Mouse (Mus musculus) liver, embryonic 16.5 days (tissue): ENCODE results near the gene Luc7l. TPM values are rescaled to one million over a fixed set of nuclear protein-coding genes. Genes with fewer than 3 reads are reported as not detected.
A peak's percentile ranks its signal among the peaks of the same experiment; 100 is the strongest.

Source experiments
- ATAC-seq: fragments of 200-750 bp; cut with Nextera tagmentation; 2 replicates; pipeline ENCODE4 v1.8.0; 2017; ENCODE audit warnings: low read depth, mild to moderate bottlenecking, moderate number of reproducible peaks, moderate library complexity
- H3K27ac ChIP-seq: fragments of 300-500 bp; sonication (generic); 2 replicates; pipeline ENCODE4 v1.5.1; 2014; ENCODE audit warnings: mild to moderate bottlenecking, low read length
- H3K27me3 ChIP-seq: fragments of 300-500 bp; sonication (generic); 2 replicates; pipeline ENCODE4 v1.6.1; 2014; ENCODE audit warnings: low read depth, low read length, mixed read lengths; ENCODE audit not compliant: control insufficient read depth, insufficient read depth
- H3K36me3 ChIP-seq: fragments of 300-500 bp; sonication (generic); 2 replicates; pipeline ENCODE4 v1.6.1; 2014; ENCODE audit warnings: mild to moderate bottlenecking; ENCODE audit not compliant: control insufficient read depth, insufficient read depth
- H3K4me1 ChIP-seq: fragments of 300-500 bp; sonication (generic); 2 replicates; pipeline ENCODE4 v1.6.1; 2014; ENCODE audit warnings: low read depth, low read length, mixed read lengths; ENCODE audit not compliant: control insufficient read depth
- H3K4me2 ChIP-seq: fragments of 300-500 bp; sonication (generic); 2 replicates; pipeline ENCODE4 v1.6.1; 2014; ENCODE audit warnings: low read depth, low read length, mixed read lengths
- H3K4me3 ChIP-seq: fragments of 300-500 bp; sonication (generic); 2 replicates; pipeline ENCODE4 v1.5.1; 2014; ENCODE audit warnings: low read depth, mild to moderate bottlenecking, low read length
- H3K9ac ChIP-seq: fragments of 300-500 bp; sonication (generic); 2 replicates; pipeline ENCODE4 v1.6.1; 2014; ENCODE audit warnings: low read depth, low read length
- H3K9me3 ChIP-seq: fragments of 300-500 bp; sonication (generic); replicated peaks from 2 replicates; pipeline ENCODE4 v1.6.1; 2016; ENCODE audit warnings: low read length; ENCODE audit not compliant: control insufficient read depth
- WGBS: fragments of 180-500 bp; shearing (Covaris S2); extraction: QIAGEN DNeasy Blood & Tissue Kit; methylation state at CpG from one replicate; pipeline ENCODE4 v1.1.7; 2014; ENCODE audit not compliant: insufficient replicate concordance; 5-methylcytosine and 5-hydroxymethylcytosine counted together
- polyA plus RNA-seq: library from polyadenylated mRNA; unstranded; fragments of >200 nt; fragmentation: Nextera tagmentation; extraction: Ambion mirVana; gene quantifications from 2 replicates; pipeline ENCODE4 v1.2.1, GENCODE M21; 2015

Luc7l gene
- polyA plus RNA-seq, 1 experiment from 2014 or later: 25.4 TPM

- no peaks in the 10 kb centered on the region for H3K36me3 ChIP-seq
- no peaks in the 10 kb centered on the region for H3K4me1 ChIP-seq
- no peaks in the 10 kb centered on the region for H3K9me3 ChIP-seq
- ATAC-seq: no peak
- no peak overlapping the region for H3K4me3 ChIP-seq
- no peak overlapping the region for H3K9ac ChIP-seq
- 40% methylated on average over 5 of the region's 5 CpGs for WGBS
- no peak overlapping the region for H3K4me2 ChIP-seq
- no peak overlapping the region for H3K27ac ChIP-seq
- no peaks in the 10 kb centered on the region for H3K27me3 ChIP-seq
These were observed 22.9 kb upstream of the Luc7l start for GRCm38 (mm10) chr17:26229776-26230175.

DNA sequence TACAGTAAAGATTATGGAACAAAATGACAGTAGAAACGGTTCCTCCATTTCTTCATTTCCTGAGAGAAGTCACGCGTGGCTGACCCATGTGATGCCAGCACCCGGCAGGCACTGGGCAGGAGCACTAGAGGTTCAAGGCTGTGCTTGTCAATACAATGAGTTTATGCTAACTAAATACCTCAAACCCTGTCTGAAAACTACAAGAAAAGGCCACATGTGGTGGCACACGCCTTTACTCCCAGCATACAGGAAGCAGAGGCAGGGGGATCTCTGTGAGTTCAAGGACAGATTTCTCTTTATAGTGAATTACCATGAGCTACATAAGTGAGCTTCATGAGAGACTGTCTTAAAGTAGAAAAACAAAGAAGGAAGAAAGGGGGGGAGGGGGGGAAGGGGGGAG lies 21.5 kb upstream of the Luc7l start:
- no peak for ATAC-seq
- WGBS: 60% methylated on average over 5 of the region's 5 CpGs
- H3K9ac ChIP-seq: no peak overlapping the region
- no peaks in the 10 kb centered on the region; the same call in 1 of the 2 replicates for H3K4me1 ChIP-seq
- 0 out of 2 replicates have a peak overlapping the region, but pooled peaks have one; percentile 17 for H3K27ac ChIP-seq
- H3K9me3 ChIP-seq: no peaks in the 10 kb centered on the region
- H3K4me3 ChIP-seq: no peak overlapping the region
- no peak overlapping the region for H3K4me2 ChIP-seq
- no peaks in the 10 kb centered on the region for H3K27me3 ChIP-seq
- H3K36me3 ChIP-seq: no peaks in the 10 kb centered on the region

DNA sequence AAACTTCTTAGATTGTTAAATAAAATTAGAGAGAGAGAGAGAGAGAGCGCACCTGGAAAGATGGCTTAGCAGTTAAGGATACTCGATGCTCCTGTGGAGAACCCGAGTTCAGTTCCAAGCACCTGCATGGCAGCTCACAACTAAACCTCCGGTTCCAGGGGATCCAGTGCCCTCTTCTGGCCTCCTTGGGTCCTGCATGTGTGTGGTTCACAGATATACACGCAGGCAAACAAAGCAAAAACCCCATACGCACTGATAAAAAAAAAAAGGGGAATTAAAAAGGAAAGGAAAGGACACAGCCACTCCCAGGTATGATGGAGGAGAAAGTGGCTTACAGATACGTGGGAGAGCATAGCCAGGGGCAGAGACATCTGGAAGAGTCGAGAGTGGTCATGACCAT lies 19.8 kb upstream of the Luc7l start:
- Histone ChIP-seq H3K4me1 (peaks cover 7% of the 10 kb centered on the region), H3K9ac (no peak overlapping the region), H3K4me3 (no peak overlapping the region), H3K27ac (no peak overlapping the region), H3K4me2 (no peak overlapping the region), H3K9me3 (no peaks in the 10 kb centered on the region), H3K27me3 (no peaks in the 10 kb centered on the region), H3K36me3 (no peaks in the 10 kb centered on the region)
- WGBS: 65% methylated on average over 8 of the region's 8 CpGs
- no peak for ATAC-seq

DNA sequence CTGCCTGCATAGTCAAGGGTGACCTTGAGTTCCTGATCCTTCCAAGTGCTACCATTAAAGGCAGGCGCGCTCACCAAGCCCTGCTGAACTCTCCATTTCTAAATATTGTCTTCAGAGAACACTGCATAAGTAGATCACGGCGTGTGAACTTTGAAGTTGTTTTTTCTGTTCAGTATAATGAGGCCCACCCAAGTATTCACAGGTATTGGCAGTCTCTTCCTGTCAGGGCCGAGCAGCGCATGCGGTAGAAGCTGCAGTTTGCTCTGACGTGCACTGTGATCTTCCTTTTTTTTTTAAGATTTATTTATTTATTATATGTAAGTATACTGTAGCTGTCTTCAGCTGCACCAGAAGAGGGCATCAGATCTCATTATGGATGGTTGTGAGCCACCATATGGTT lies 18.3 kb upstream of the Luc7l start:
- ATAC-seq: no peak
- H3K27ac ChIP-seq: no peak overlapping the region
- peaks cover 8% of the 10 kb centered on the region for H3K4me1 ChIP-seq
- no peak overlapping the region for H3K9ac ChIP-seq
- WGBS: 75% methylated on average over 8 of the region's 8 CpGs
- H3K4me3 ChIP-seq: no peak overlapping the region
- H3K27me3 ChIP-seq: no peaks in the 10 kb centered on the region
- H3K4me2 ChIP-seq: no peak overlapping the region
- H3K9me3 ChIP-seq: no peaks in the 10 kb centered on the region
- H3K36me3 ChIP-seq: no peaks in the 10 kb centered on the region

GRCm38 (mm10) chr17:26235077-26235815 lies 17.4 kb upstream of the Luc7l start:
- Histone ChIP-seq H3K9me3 (no peaks in the 10 kb centered on the region), H3K27me3 (no peaks in the 10 kb centered on the region), H3K4me2 (no peak overlapping the region), H3K27ac (no peak overlapping the region), H3K36me3 (no peaks in the 10 kb centered on the region), H3K9ac (no peak overlapping the region), H3K4me1 (peaks cover 15% of the 10 kb centered on the region), H3K4me3 (no peak overlapping the region)
- WGBS: 16% methylated on average over 13 of the region's 13 CpGs
- ATAC-seq: no peak

DNA sequence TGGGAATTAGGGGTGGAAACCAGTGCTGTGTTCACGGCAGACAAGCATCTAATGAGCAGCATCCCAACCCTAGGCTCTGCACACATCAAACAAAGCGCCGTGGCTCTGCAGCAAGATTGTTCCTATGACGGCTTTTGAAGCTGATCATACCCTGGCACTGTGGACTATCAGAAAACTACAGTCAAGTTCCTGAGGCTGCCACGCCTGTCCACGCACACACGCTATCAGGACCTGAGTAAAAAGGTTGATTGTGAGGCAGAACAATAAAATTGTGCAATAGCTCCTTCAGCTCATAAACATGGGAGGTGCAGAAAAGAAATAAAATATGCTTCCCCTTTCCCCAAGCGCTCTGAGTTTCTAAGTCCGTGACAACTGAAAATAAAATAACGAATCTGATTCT lies 15.0 kb upstream of the Luc7l start:
- H3K4me1 ChIP-seq: peaks cover 27% of the 10 kb centered on the region
- WGBS: 35% methylated on average over 10 of the region's 10 CpGs
- ATAC-seq: 0 out of 2 replicates have a peak, but pooled peaks have one; percentile 45
- no peak overlapping the region for H3K27ac ChIP-seq
- no peak overlapping the region for H3K9ac ChIP-seq
- H3K4me3 ChIP-seq: no peak overlapping the region
- no peak overlapping the region for H3K4me2 ChIP-seq
- H3K9me3 ChIP-seq: no peaks in the 10 kb centered on the region
- no peaks in the 10 kb centered on the region for H3K27me3 ChIP-seq
- no peaks in the 10 kb centered on the region for H3K36me3 ChIP-seq

GRCm38 (mm10) chr17:26239551-26239950 lies 13.1 kb upstream of the Luc7l start:
- H3K4me1 ChIP-seq: peaks cover 42% of the 10 kb centered on the region
- no peak overlapping the region for H3K4me3 ChIP-seq
- 43% methylated on average over 2 of the region's 2 CpGs for WGBS
- no peak overlapping the region for H3K9ac ChIP-seq
- H3K27ac ChIP-seq: peak overlapping the region; percentile 8; the same call in 1 of the 2 replicates
- H3K9me3 ChIP-seq: no peaks in the 10 kb centered on the region
- no peak overlapping the region for H3K4me2 ChIP-seq
- H3K27me3 ChIP-seq: no peaks in the 10 kb centered on the region
- no peaks in the 10 kb centered on the region for H3K36me3 ChIP-seq
- ATAC-seq: no peak

GRCm38 (mm10) chr17:26240120-26240790 lies 12.4 kb upstream of the Luc7l start:
- no peaks in the 10 kb centered on the region for H3K9me3 ChIP-seq
- ATAC-seq: no peak
- H3K4me2 ChIP-seq: no peak overlapping the region
- no peaks in the 10 kb centered on the region for H3K36me3 ChIP-seq
- no peak overlapping the region for H3K9ac ChIP-seq
- H3K27ac ChIP-seq: peak overlapping the region; percentile 34; the same call in 1 of the 2 replicates
- no peaks in the 10 kb centered on the region for H3K27me3 ChIP-seq
- 17% methylated on average over 6 of the region's 6 CpGs for WGBS
- peaks cover 42% of the 10 kb centered on the region for H3K4me1 ChIP-seq
- H3K4me3 ChIP-seq: no peak overlapping the region

DNA sequence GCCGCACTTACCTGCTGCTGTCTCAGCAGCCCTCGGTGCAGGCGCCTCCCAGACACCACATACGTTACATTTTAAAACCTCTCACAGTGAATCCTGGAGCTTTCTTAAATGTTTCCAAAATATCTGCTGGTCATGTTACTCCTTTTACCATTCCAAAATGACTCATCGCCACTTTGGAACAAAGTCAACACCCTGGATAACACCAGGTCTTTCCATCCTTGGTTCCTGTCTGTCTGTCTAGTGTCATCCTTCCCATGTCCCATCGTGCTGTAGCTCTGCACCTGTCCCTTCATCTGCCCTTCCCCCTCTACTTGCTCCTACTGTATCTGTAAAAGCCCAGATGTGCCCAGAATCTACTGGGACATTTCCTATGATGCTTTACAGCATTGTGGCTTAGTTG lies 11.7 kb upstream of the Luc7l start:
- peaks cover 42% of the 10 kb centered on the region for H3K4me1 ChIP-seq
- no peak overlapping the region for H3K4me2 ChIP-seq
- H3K4me3 ChIP-seq: no peak overlapping the region

More for the DNA sequence above, 11.7 kb upstream of the Luc7l start:
- ATAC-seq: no peak
- H3K27ac ChIP-seq: no peak overlapping the region
- H3K36me3 ChIP-seq: no peaks in the 10 kb centered on the region
- no peaks in the 10 kb centered on the region for H3K27me3 ChIP-seq
- H3K9ac ChIP-seq: no peak overlapping the region
- 56% methylated on average over 6 of the region's 6 CpGs for WGBS
- no peaks in the 10 kb centered on the region for H3K9me3 ChIP-seq
